Mouse (Mus musculus) CH12.LX (cell line): ENCODE measurements around the gene Ftsj3. TPM values are rescaled to one million over a fixed set of nuclear protein-coding genes. Genes with fewer than 3 reads are reported as not detected.
"Not testable (repeated sequence)": the region's sequence is repeated elsewhere in the genome, so short reads cannot be mapped to it uniquely, and the experiment has no call there.

Experiments
- DNase-seq: peaks from one replicate; pipeline ENCODE4 v3.0.0-alpha.2; 2013; ENCODE audit errors: extremely low read depth
- H3K27ac ChIP-seq: 2 replicates; pipeline ENCODE4 v1.5.1; 2012; ENCODE audit warnings: low read depth, mild to moderate bottlenecking, control low read depth, moderate library complexity; ENCODE audit not compliant: insufficient read depth
- H3K27me3 ChIP-seq: replicated peaks from 2 replicates; pipeline ENCODE3; 2012; ENCODE audit warnings: inconsistent platforms
- H3K36me3 ChIP-seq, 2 experiments: replicated peaks in 1 of 2; 2 replicates each; pipeline versions ENCODE3 to v1.6.1; 2012; ENCODE audit warnings: inconsistent platforms in 1 of 2, low read length in 1 of 2, mild to moderate bottlenecking in 1 of 2, mixed read lengths in 1 of 2, moderate library complexity in 1 of 2; ENCODE audit not compliant: control insufficient read depth in 1 of 2, insufficient read depth in 1 of 2
- H3K4me1 ChIP-seq, 2 experiments: 2 replicates each; pipeline ENCODE4 v1.6.1; 2012; ENCODE audit warnings: inconsistent platforms in 1 of 2, moderate library complexity in 1 of 2; ENCODE audit not compliant: insufficient read depth in 2 of 2, control insufficient read depth in 1 of 2
- H3K4me2 ChIP-seq: 2 replicates; pipeline ENCODE4 v1.6.1; 2012; ENCODE audit warnings: low read depth, mild to moderate bottlenecking, control low read depth; ENCODE audit not compliant: poor library complexity, insufficient read depth, severe bottlenecking
- H3K4me3 ChIP-seq, 3 experiments: fragments of 150-350 bp in 1 of 3; sonication (generic) in 1 of 3; replicated peaks in 1 of 3; 2 replicates each; pipeline versions ENCODE3 to v1.5.1; 2011 to 2012; ENCODE audit warnings: low read depth in 2 of 3, low read length in 2 of 3, mild to moderate bottlenecking in 2 of 3, moderate library complexity in 2 of 3, control low read depth in 1 of 3, improper control_type of control experiment in 1 of 3, inconsistent platforms in 1 of 3, mixed read lengths in 1 of 3; ENCODE audit not compliant: poor library complexity in 1 of 3
- H3K79me2 ChIP-seq: replicated peaks from 2 replicates; pipeline ENCODE4 v1.6.1; 2012; ENCODE audit warnings: mild to moderate bottlenecking, moderate library complexity; ENCODE audit not compliant: control insufficient read depth, poor library complexity, insufficient read depth, severe bottlenecking; ENCODE audit errors: extremely low read depth
- H3K9ac ChIP-seq: 2 replicates; pipeline ENCODE4 v1.6.1; 2012; ENCODE audit warnings: low read depth, mild to moderate bottlenecking, control low read depth, moderate library complexity; ENCODE audit not compliant: insufficient read depth
- H3K9me3 ChIP-seq: replicated peaks from 2 replicates; pipeline ENCODE3; 2012; ENCODE audit warnings: low read length, inconsistent platforms, mixed read lengths
- CTCF ChIP-seq, 2 experiments: IDR thresholded peaks in 1 of 2; conservative IDR thresholded peaks in 1 of 2; 2 replicates each; pipeline ENCODE4 v1.5.1; 2011 to 2012; ENCODE audit warnings: low read depth in 2 of 2, low read length in 2 of 2, improper control_type of control experiment in 1 of 2, inconsistent platforms in 1 of 2, mild to moderate bottlenecking in 1 of 2, moderate library complexity in 1 of 2
- MAFK ChIP-seq: IDR thresholded peaks from 2 replicates; pipeline ENCODE4 v1.6.1; 2011; ENCODE audit warnings: low read length, improper control_type of control experiment; ENCODE audit not compliant: insufficient replicate concordance
- MAX ChIP-seq: IDR thresholded peaks from 2 replicates; pipeline ENCODE4 v1.6.1; 2011; ENCODE audit warnings: low read length, improper control_type of control experiment
- MYC ChIP-seq: IDR thresholded peaks from 2 replicates; pipeline ENCODE4 v1.6.1; 2011; ENCODE audit warnings: low read depth, mild to moderate bottlenecking, improper control_type of control experiment, low read length
- RAD21 ChIP-seq: IDR thresholded peaks from 2 replicates; pipeline ENCODE4 v1.6.1; 2011; ENCODE audit warnings: low read depth, mild to moderate bottlenecking, low read length, improper control_type of control experiment, moderate library complexity
- SIN3A ChIP-seq: IDR thresholded peaks from 2 replicates; pipeline ENCODE4 v1.6.1; 2012; ENCODE audit warnings: low read length, improper control_type of control experiment, inconsistent platforms
- SMC3 ChIP-seq: IDR thresholded peaks from 2 replicates; pipeline ENCODE4 v1.6.1; 2011; ENCODE audit warnings: low read depth, low read length, improper control_type of control experiment
- ZC3H11A ChIP-seq: IDR thresholded peaks from 2 replicates; pipeline ENCODE4 v1.6.1; 2012; ENCODE audit warnings: low read depth, mild to moderate bottlenecking, inconsistent platforms, low read length, improper control_type of control experiment
- dilution Hi-C: fragments of 300-500 bp; cut with MboI; formaldehyde crosslinking; loops from 2 replicates; pipeline ENCODE4 v1.14.3; 2020; ENCODE audit warnings: low sequenced_read_pairs; ENCODE audit not compliant: extremely low pct_unique_long_range_greater_than_20kb, extremely low pct_ligation_motif_present
- in situ Hi-C: fragments of 300-500 bp; cut with MboI; formaldehyde crosslinking; loops from 3 replicates; pipeline ENCODE4 v1.14.3; 2019; ENCODE audit warnings: low sequenced_read_pairs, low pct_ligation_motif_present, low pct_unique_long_range_greater_than_20kb, mixed read lengths
- polyA plus RNA-seq: library from polyadenylated mRNA; unstranded; fragments of >175 nt; gene quantifications from 2 replicates; pipeline ENCODE4 v1.2.1, GENCODE M21; 2012; ENCODE audit warnings: low read depth; ENCODE audit not compliant: insufficient read length
- total RNA-seq, 2 experiments: library from RNA; depleted of rRNA; stranded (reverse); fragments of 300-350 nt in 1 of 2; fragments of >200 nt in 1 of 2; gene quantifications; 2 replicates each; pipeline ENCODE4 v1.2.3; 2012 to 2014

Gene Ftsj3
- total and polyA plus RNA-seq, 3 experiments = 178 to 298 (median 215) TPM

- Histone ChIP-seq H3K79me2 (peaks cover 11% of the 10 kb centered on the region), H3K36me3 (peaks cover 89 to 98% of the 10 kb centered on the region in 2 experiments), H3K9me3 (peaks cover 5% of the 10 kb centered on the region), H3K4me1 (peaks cover 0 to 31% of the 10 kb centered on the region in 2 experiments; a peak in 2 of 4 replicates), H3K27ac (no peak overlapping the region), H3K4me2 (no peak overlapping the region), H3K27me3 (no peaks in the 10 kb centered on the region), H3K9ac (no peak overlapping the region), H3K4me3 (no peak overlapping the region)
- no peak for DNase-seq
- dilution Hi-C loops (no loop called here), in situ Hi-C loops (no loop called here)
- TF ChIP-seq CTCF (conservative IDR thresholded peaks at IDR 0.05 in 1 of 2, IDR thresholded peaks at IDR 0.05 in 1 of 2; ENCODE audit: low read depth in 2 of 2, low read length in 2 of 2) (no peak), SIN3A (no peak)
- TF ChIP-seq, all 38 proteins: peak for 0
Observed at GRCm38 (mm10) chr11:106249326-106249725, 6.6 kb downstream of the Ftsj3 start.

- peak; percentile 26 to 72; a peak in 3 of 4 replicates for TF ChIP-seq CTCF (conservative IDR thresholded peaks at IDR 0.05 in 1 of 2, IDR thresholded peaks at IDR 0.05 in 1 of 2; ENCODE audit: low read depth in 2 of 2, low read length in 2 of 2)
- TF ChIP-seq ZC3H11A = no peak
- peak; percentile 53 for TF ChIP-seq SMC3
- peak; percentile 38; the same call in 1 of the 2 replicates for TF ChIP-seq MAX
- TF ChIP-seq MAFK = no peak
- peak; percentile 54 for TF ChIP-seq RAD21
- peak; percentile 62; the same call in 1 of the 2 replicates for TF ChIP-seq MYC
- in situ Hi-C loops = no loop called here
Observed at GRCm38 (mm10) chr11:106246834-106247233, 9.0 kb downstream of the Ftsj3 start.

GRCm38 (mm10) chr11:106233978-106234377, 21.9 kb downstream of the Ftsj3 start:
- H3K4me2 ChIP-seq, in situ Hi-C loops, dilution Hi-C loops, H3K4me3 ChIP-seq, H3K9me3 ChIP-seq, H3K27ac ChIP-seq, H3K9ac ChIP-seq, H3K4me1 ChIP-seq, DNase-seq, H3K27me3 ChIP-seq: not testable (repeated sequence)
- H3K79me2 ChIP-seq = peaks cover 13% of the 10 kb centered on the region; the same call in 1 of the 2 replicates
- TF ChIP-seq CTCF (conservative IDR thresholded peaks at IDR 0.05 in 1 of 2, IDR thresholded peaks at IDR 0.05 in 1 of 2; ENCODE audit: low read depth in 2 of 2, low read length in 2 of 2) = peak in 1 of 2 experiments; percentile 27; a peak in 1 of 4 replicates
- 0 out of 2 replicates have a peak, but pooled peaks have one; percentile 16 for TF ChIP-seq MYC
- peaks cover 62 to 90% of the 10 kb centered on the region in 2 experiments for H3K36me3 ChIP-seq

More at GRCm38 (mm10) chr11:106246834-106247233, 9.0 kb downstream of the Ftsj3 start:
- H3K27me3 ChIP-seq = no peaks in the 10 kb centered on the region
- dilution Hi-C loops = no loop called here
- H3K9me3 ChIP-seq = peaks cover 5% of the 10 kb centered on the region
- H3K4me2 ChIP-seq = no peak overlapping the region
- H3K9ac ChIP-seq = no peak overlapping the region
- DNase-seq = peak; percentile 50
- peaks cover 89 to 98% of the 10 kb centered on the region in 2 experiments for H3K36me3 ChIP-seq
- no peak overlapping the region for H3K4me3 ChIP-seq
- no peak overlapping the region for H3K27ac ChIP-seq
- H3K4me1 ChIP-seq = peaks cover 0 to 9% of the 10 kb centered on the region in 2 experiments; a peak in 1 of 4 replicates
- H3K79me2 ChIP-seq = peaks cover 5% of the 10 kb centered on the region; the same call in 1 of the 2 replicates
